Mouse (Mus musculus): ENCODE measurements around the gene Olfr141. TPM values are rescaled to one million over a fixed set of nuclear protein-coding genes. Genes with fewer than 3 reads are reported as not detected.

Olfr141 gene
- total RNA-seq (2021) (not detected), polyA plus RNA-seq (2012; rRNA removed) (not detected in 2 replicates)
- long read RNA-seq: 0 reads

GRCm38 (mm10) chr2:86809918-86810317 is at the start of gene Olfr141:
TSS of gene Olfr141 (minus strand) at chr2:86810018.
- DNase-seq: no peak
- Histone ChIP-seq H3K9ac (ENCODE audit: low read depth, low read length) (no peak within 1 kb of the TSS), H3K27me3 (ENCODE audit: control insufficient read depth, insufficient read depth, low read length) (no peaks in the 10 kb centered on the region), H3K4me3 (no peak within 1 kb of the TSS), H3K4me1 (ENCODE audit: control insufficient read depth, insufficient read depth, low read length) (no peaks in the 10 kb centered on the region), H3K79me2 (replicated peaks; ENCODE audit: control insufficient read depth, insufficient read depth, low read length) (no peaks in the 10 kb centered on the region), H3K36me3 (ENCODE audit: control insufficient read depth, insufficient read depth, low read length) (no peaks in the 10 kb centered on the region), H3K27ac (no peak within 1 kb of the TSS)
- no peak for TF ChIP-seq CTCF (IDR thresholded peaks at IDR 0.05)
- TF ChIP-seq POLR2A (IDR thresholded peaks at IDR 0.05; ENCODE audit: insufficient read depth, low read depth, low read length): no peak
- TF ChIP-seq EP300 (IDR thresholded peaks at IDR 0.05; ENCODE audit: insufficient read depth, low read depth, low read length): no peak
- intact Hi-C loops (cut with DNase I): no loop called here

GRCm38 (mm10) chr2:86851596-86851995 is 41.8 kb upstream of the Olfr141 start, which contains the start of gene Olfr1095:
TSS of gene Olfr1095 (minus strand) at chr2:86851696.
- no peaks in the 10 kb centered on the region for H3K36me3 ChIP-seq (ENCODE audit: control insufficient read depth, insufficient read depth, low read length)
- no peaks in the 10 kb centered on the region for H3K79me2 ChIP-seq (replicated peaks; ENCODE audit: control insufficient read depth, insufficient read depth, low read length)
- WGBS: 78% methylated on average over 3 of the region's 3 CpGs
- H3K27me3 ChIP-seq (ENCODE audit: control insufficient read depth, insufficient read depth, low read length): no peaks in the 10 kb centered on the region
- TF ChIP-seq CTCF (IDR thresholded peaks at IDR 0.05): no peak
- TF ChIP-seq POLR2A (IDR thresholded peaks at IDR 0.05; ENCODE audit: insufficient read depth, low read depth, low read length): no peak
- no peak for TF ChIP-seq EP300 (IDR thresholded peaks at IDR 0.05; ENCODE audit: insufficient read depth, low read depth, low read length)
- no peak within 1 kb of the TSS for H3K9ac ChIP-seq (ENCODE audit: low read depth, low read length)
- H3K4me1 ChIP-seq (ENCODE audit: control insufficient read depth, insufficient read depth, low read length): no peaks in the 10 kb centered on the region
- H3K27ac ChIP-seq: no peak within 1 kb of the TSS
- no peak for DNase-seq
- intact Hi-C loops (cut with DNase I): no loop called here
- H3K4me3 ChIP-seq: no peak within 1 kb of the TSS

GRCm38 (mm10) chr2:86824363-86824762 is 14.5 kb upstream of the Olfr141 start, which contains the start of gene Olfr1094:
TSS of gene Olfr1094 (plus strand) at chr2:86824663.
- no peak for TF ChIP-seq CTCF (IDR thresholded peaks at IDR 0.05)
- no peaks in the 10 kb centered on the region for H3K36me3 ChIP-seq (ENCODE audit: control insufficient read depth, insufficient read depth, low read length)

DNA sequence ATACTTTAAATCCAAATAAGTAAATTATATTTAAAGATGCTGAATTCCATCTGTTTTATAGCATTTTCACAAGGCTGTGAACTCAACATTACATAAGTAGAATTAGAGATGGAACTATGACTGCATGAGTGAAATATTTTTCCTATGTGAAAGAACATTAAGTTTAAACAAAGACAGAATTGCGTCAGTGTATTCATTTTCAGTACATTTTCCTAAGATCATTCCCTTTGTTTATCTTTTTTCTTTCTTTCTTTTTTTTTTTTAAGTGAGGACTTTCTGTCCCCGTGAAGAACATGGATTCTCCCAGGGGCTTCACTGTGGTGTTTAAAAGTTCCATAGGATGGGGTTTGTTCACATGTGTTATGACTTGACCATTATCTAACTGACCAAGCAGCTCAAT is 27.6 kb downstream of the Olfr141 start, which contains the start of gene Olfr1093:
TSS of gene Olfr1093 (plus strand) at position 301 of the 400 bp plus-strand sequence.
- Histone ChIP-seq H3K27ac (no peak within 1 kb of the TSS), H3K9ac (ENCODE audit: low read depth, low read length) (no peak within 1 kb of the TSS), H3K27me3 (ENCODE audit: control insufficient read depth, insufficient read depth, low read length) (no peaks in the 10 kb centered on the region), H3K4me1 (ENCODE audit: control insufficient read depth, insufficient read depth, low read length) (no peaks in the 10 kb centered on the region), H3K36me3 (ENCODE audit: control insufficient read depth, insufficient read depth, low read length) (no peaks in the 10 kb centered on the region), H3K79me2 (replicated peaks; ENCODE audit: control insufficient read depth, insufficient read depth, low read length) (no peaks in the 10 kb centered on the region), H3K4me3 (no peak within 1 kb of the TSS)
- intact Hi-C loops (cut with DNase I): no loop called here
- DNase-seq: no peak
- 61% methylated on average over 2 of the region's 2 CpGs for WGBS
- TF ChIP-seq CTCF (IDR thresholded peaks at IDR 0.05) (no peak), EP300 (IDR thresholded peaks at IDR 0.05; ENCODE audit: insufficient read depth, low read depth, low read length) (no peak), POLR2A (IDR thresholded peaks at IDR 0.05; ENCODE audit: insufficient read depth, low read depth, low read length) (no peak)

More at GRCm38 (mm10) chr2:86824363-86824762, 14.5 kb upstream of the Olfr141 start, which contains the start of gene Olfr1094:
- Histone ChIP-seq H3K9ac (ENCODE audit: low read depth, low read length) (no peak within 1 kb of the TSS), H3K27me3 (ENCODE audit: control insufficient read depth, insufficient read depth, low read length) (no peaks in the 10 kb centered on the region), H3K79me2 (replicated peaks; ENCODE audit: control insufficient read depth, insufficient read depth, low read length) (no peaks in the 10 kb centered on the region), H3K4me3 (no peak within 1 kb of the TSS), H3K4me1 (ENCODE audit: control insufficient read depth, insufficient read depth, low read length) (no peaks in the 10 kb centered on the region), H3K27ac (no peak within 1 kb of the TSS)
- no peak for DNase-seq
- intact Hi-C loops (cut with DNase I): no loop called here

DNA sequence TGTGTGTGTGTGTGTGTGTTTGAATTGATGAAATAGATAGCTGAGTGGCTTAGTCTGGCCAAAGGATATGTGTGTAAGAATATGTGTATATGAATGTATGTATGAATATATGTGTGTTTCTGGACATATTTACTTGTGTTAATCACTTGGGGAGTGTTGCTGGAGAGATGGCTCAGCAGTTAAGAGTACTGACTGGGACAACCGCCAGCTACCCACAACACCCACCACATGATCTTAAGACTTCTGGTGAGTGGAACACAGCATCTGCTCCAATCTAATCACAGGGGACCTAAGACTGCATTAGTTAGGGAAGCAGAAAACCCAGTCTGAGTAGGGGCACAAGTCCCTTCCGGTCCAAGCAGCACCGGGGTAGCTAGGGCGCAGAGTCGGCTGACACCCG is 48.8 kb downstream of the Olfr141 start:
- Histone ChIP-seq H3K27me3 (ENCODE audit: control insufficient read depth, insufficient read depth, low read length) (no peaks in the 10 kb centered on the region), H3K27ac (no peak overlapping the region), H3K36me3 (ENCODE audit: control insufficient read depth, insufficient read depth, low read length) (no peaks in the 10 kb centered on the region), H3K79me2 (replicated peaks; ENCODE audit: control insufficient read depth, insufficient read depth, low read length) (no peaks in the 10 kb centered on the region), H3K4me3 (no peak overlapping the region), H3K4me1 (ENCODE audit: control insufficient read depth, insufficient read depth, low read length) (no peaks in the 10 kb centered on the region), H3K9ac (ENCODE audit: low read depth, low read length) (no peak overlapping the region)
- whole genome bisulfite sequencing: 92% methylated on average over 6 of the region's 6 CpGs
- no peak for TF ChIP-seq EP300 (IDR thresholded peaks at IDR 0.05; ENCODE audit: insufficient read depth, low read depth, low read length)
- intact Hi-C loops (cut with DNase I): no loop called here
- no peak for DNase-seq

- Histone ChIP-seq H3K4me3 (no peak within 1 kb of the TSS), H3K27me3 (ENCODE audit: control insufficient read depth, insufficient read depth, low read length) (no peaks in the 10 kb centered on the region), H3K4me1 (ENCODE audit: control insufficient read depth, insufficient read depth, low read length) (no peaks in the 10 kb centered on the region), H3K9ac (ENCODE audit: low read depth, low read length) (no peak within 1 kb of the TSS), H3K36me3 (ENCODE audit: control insufficient read depth, insufficient read depth, low read length) (no peaks in the 10 kb centered on the region), H3K79me2 (replicated peaks; ENCODE audit: control insufficient read depth, insufficient read depth, low read length) (no peaks in the 10 kb centered on the region), H3K27ac (no peak within 1 kb of the TSS)
- intact Hi-C loops (cut with DNase I): no loop called here
- WGBS: 92% methylated on average over 1 of the region's 1 CpGs
- TF ChIP-seq POLR2A (IDR thresholded peaks at IDR 0.05; ENCODE audit: insufficient read depth, low read depth, low read length) (no peak), CTCF (IDR thresholded peaks at IDR 0.05) (no peak), EP300 (IDR thresholded peaks at IDR 0.05; ENCODE audit: insufficient read depth, low read depth, low read length) (no peak)
- no peak for DNase-seq
These were observed 50.9 kb downstream of the Olfr141 start, which contains the start of gene Olfr1090 for GRCm38 (mm10) chr2:86758893-86759292. TSS of gene Olfr1090 (minus strand) at chr2:86758993.

Other genes starting within 250 kb of the Olfr141 start
- not detected for gene Olfr1082, start 211.1 kb downstream of the Olfr141 start, total RNA-seq (2021)
- not detected in 2 replicates for gene Olfr1082, start 211.1 kb downstream of the Olfr141 start, polyA plus RNA-seq (2012; rRNA removed)
- not detected for gene Olfr1084, start 170.3 kb downstream of the Olfr141 start, total RNA-seq (2021)
- gene Olfr1084, start 170.3 kb downstream of the Olfr141 start, polyA plus RNA-seq (2012; rRNA removed): not detected in 2 replicates
- not detected for gene Olfr1085, start 148.0 kb downstream of the Olfr141 start, total RNA-seq (2021)
- gene Olfr1085, start 148.0 kb downstream of the Olfr141 start, polyA plus RNA-seq (2012; rRNA removed): not detected in 2 replicates
- gene Olfr1086, start 129.9 kb downstream of the Olfr141 start, total RNA-seq (2021): not detected
- not detected in 2 replicates for gene Olfr1086, start 129.9 kb downstream of the Olfr141 start, polyA plus RNA-seq (2012; rRNA removed)
- not detected for gene Olfr1087, start 111.6 kb downstream of the Olfr141 start, total RNA-seq (2021)
- not detected in 2 replicates for gene Olfr1087, start 111.6 kb downstream of the Olfr141 start, polyA plus RNA-seq (2012; rRNA removed)
- not detected for gene Olfr1089, start 76.3 kb downstream of the Olfr141 start, total RNA-seq (2021)
- gene Olfr1089, start 76.3 kb downstream of the Olfr141 start, polyA plus RNA-seq (2012; rRNA removed): not detected in 2 replicates
- not detected for gene Olfr1090, start 51.0 kb downstream of the Olfr141 start, total RNA-seq (2021)
- gene Olfr1090, start 51.0 kb downstream of the Olfr141 start, polyA plus RNA-seq (2012; rRNA removed): not detected in 2 replicates
- gene Olfr1093, start 27.5 kb downstream of the Olfr141 start, total RNA-seq (2021): not detected
- gene Olfr1093, start 27.5 kb downstream of the Olfr141 start, polyA plus RNA-seq (2012; rRNA removed): not detected in 2 replicates
- not detected for gene Olfr1094, start 14.6 kb upstream of the Olfr141 start, total RNA-seq (2021)
- not detected in 2 replicates for gene Olfr1094, start 14.6 kb upstream of the Olfr141 start, polyA plus RNA-seq (2012; rRNA removed)
- gene Olfr1095, start 41.7 kb upstream of the Olfr141 start, total RNA-seq (2021): not detected
- gene Olfr1095, start 41.7 kb upstream of the Olfr141 start, polyA plus RNA-seq (2012; rRNA removed): not detected in 2 replicates
- gene Gm13723, start 64.8 kb upstream of the Olfr141 start, total RNA-seq (2021): not detected
- gene Gm13723, start 64.8 kb upstream of the Olfr141 start, polyA plus RNA-seq (2012; rRNA removed): not detected in 2 replicates
- gene Olfr1097, start 82.2 kb upstream of the Olfr141 start, total RNA-seq (2021): not detected
- not detected in 2 replicates for gene Olfr1097, start 82.2 kb upstream of the Olfr141 start, polyA plus RNA-seq (2012; rRNA removed)
- gene Olfr1098, start 114.5 kb upstream of the Olfr141 start, total RNA-seq (2021): not detected
- not detected in 2 replicates for gene Olfr1098, start 114.5 kb upstream of the Olfr141 start, polyA plus RNA-seq (2012; rRNA removed)
- gene Olfr1099, start 150.7 kb upstream of the Olfr141 start, total RNA-seq (2021): not detected
- gene Olfr1099, start 150.7 kb upstream of the Olfr141 start, polyA plus RNA-seq (2012; rRNA removed): not detected in 2 replicates
- not detected for gene Olfr1100, start 169.9 kb upstream of the Olfr141 start, total RNA-seq (2021)
- gene Olfr1100, start 169.9 kb upstream of the Olfr141 start, polyA plus RNA-seq (2012; rRNA removed): not detected in 2 replicates
- gene Olfr1101, start 181.2 kb upstream of the Olfr141 start, total RNA-seq (2021): not detected
- gene Olfr1101, start 181.2 kb upstream of the Olfr141 start, polyA plus RNA-seq (2012; rRNA removed): not detected in 2 replicates
- not detected for gene Olfr1102, start 188.4 kb upstream of the Olfr141 start, total RNA-seq (2021)
- not detected in 2 replicates for gene Olfr1102, start 188.4 kb upstream of the Olfr141 start, polyA plus RNA-seq (2012; rRNA removed)
- gene Olfr1104, start 217.1 kb upstream of the Olfr141 start, total RNA-seq (2021): not detected
- not detected in 2 replicates for gene Olfr1104, start 217.1 kb upstream of the Olfr141 start, polyA plus RNA-seq (2012; rRNA removed)
- not detected for gene Olfr1105, start 226.5 kb upstream of the Olfr141 start, total RNA-seq (2021)
- not detected in 2 replicates for gene Olfr1105, start 226.5 kb upstream of the Olfr141 start, polyA plus RNA-seq (2012; rRNA removed)
- not detected for gene Olfr1106, start 242.3 kb upstream of the Olfr141 start, total RNA-seq (2021)
- gene Olfr1106, start 242.3 kb upstream of the Olfr141 start, polyA plus RNA-seq (2012; rRNA removed): not detected in 2 replicates